Mouse (Mus musculus) gastrocnemius, postnatal 25 days (tissue): ENCODE results near the gene Gm27027. TPM values are rescaled to one million over a fixed set of nuclear protein-coding genes. Genes with fewer than 3 reads are reported as not detected.

Experiments
- DNase-seq: peaks from one replicate; pipeline ENCODE4 v3.0.0; 2022
- total RNA-seq, 2 experiments: library from RNA; stranded (reverse); gene quantifications; 1 replicate in 1 of 2; 2 replicates in 1 of 2; pipeline ENCODE4 v1.2.3; 2021

Gm27027 gene
- total RNA-seq, 2 experiments from 2014 or later, result not detected

- peak; percentile 39 for DNase-seq
These were observed 19.5 kb downstream of the Gm27027 start for GRCm38 (mm10) chr2:93976436-93977252.

GRCm38 (mm10) chr2:93975526-93976435 lies 20.4 kb downstream of the Gm27027 start:
- no peak for DNase-seq

DNA sequence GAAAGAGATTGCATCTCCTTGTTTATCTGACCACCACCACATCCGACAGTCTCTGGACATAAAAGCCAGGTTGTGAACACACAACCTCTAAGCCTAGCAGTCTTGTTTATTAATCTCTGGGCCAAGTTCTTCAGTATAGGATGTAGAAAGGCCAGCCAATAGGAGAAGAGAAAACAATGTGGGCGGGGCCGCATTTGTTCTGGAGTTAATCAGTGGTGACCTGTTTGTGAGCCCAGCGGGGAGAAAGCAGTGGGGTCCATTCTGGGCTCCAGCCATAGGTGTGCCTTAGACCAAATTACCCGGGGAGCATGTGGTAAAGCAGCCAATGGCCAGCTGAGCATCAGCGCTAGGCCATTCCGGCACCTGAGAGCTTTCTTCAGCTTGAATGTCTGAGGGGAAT lies 21.1 kb downstream of the Gm27027 start:
- no peak for DNase-seq

DNA sequence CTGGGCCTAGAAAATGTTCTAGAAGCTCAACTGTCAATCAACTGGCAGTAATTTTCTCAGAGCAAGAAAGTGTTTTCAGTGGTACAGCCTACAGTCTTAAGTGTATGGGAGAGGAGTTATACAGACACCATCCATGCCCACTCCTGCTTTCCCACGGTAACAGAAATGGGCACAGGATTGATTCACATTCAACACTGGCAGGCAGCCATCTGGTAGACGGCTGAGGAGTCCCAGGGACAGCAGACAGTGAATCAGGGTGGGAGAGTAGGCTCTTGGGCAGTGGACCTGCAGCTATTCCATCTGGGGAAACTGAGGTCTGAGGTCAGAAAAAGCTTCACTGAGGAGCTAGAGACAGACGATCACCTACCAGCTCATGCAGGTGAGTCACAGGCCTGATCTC lies 24.5 kb downstream of the Gm27027 start:
- no peak for DNase-seq

GRCm38 (mm10) chr2:93964494-93965160 lies 31.5 kb downstream of the Gm27027 start:
- DNase-seq, result no peak

- no peak for DNase-seq
These were observed 32.4 kb downstream of the Gm27027 start for GRCm38 (mm10) chr2:93963802-93964201.

DNA sequence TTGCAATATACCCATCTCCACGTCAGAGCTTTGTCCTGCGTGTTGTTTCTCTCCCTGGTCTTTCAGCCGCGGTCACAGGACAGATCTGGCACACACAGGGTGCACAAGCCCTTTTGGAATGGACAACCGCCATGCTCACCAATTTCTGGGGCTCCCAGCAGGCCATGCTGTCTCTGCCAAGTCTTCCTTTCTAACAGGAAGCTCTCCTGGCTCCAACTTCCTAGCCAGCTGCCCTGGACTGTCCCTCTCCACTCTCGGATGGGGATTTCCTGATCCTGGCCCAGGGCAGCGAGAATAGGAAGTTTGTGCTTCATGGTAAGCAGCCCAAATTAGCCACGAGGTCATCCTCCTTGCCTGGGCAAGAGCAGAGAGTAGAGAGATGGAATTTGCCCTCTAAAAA lies 34.4 kb downstream of the Gm27027 start:
- DNase-seq, result peak; percentile 44

GRCm38 (mm10) chr2:93959346-93959745 lies 36.8 kb downstream of the Gm27027 start:
- DNase-seq, result no peak

- no peak for DNase-seq
These were observed 37.9 kb downstream of the Gm27027 start for GRCm38 (mm10) chr2:93958216-93958615.

DNA sequence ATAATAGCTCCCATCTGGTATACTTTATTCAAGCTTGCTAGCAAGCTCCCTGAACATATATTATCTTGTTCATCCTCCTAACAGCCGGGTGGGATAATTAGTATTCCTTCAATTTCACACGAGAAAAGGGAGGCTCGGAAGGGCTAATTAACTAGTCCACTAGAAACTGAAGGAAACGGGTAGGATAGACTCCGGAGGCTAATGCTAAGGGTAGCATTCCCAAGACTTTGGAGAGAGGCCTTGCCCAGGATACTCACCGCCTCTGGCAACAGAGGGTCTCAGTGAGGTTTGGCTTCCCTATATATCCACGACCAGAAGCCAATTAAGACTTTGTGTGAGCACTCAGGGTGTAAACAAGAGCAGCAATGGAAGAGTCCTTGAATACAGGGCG lies 38.4 kb downstream of the Gm27027 start:
- no peak for DNase-seq

- DNase-seq, result peak; percentile 71
These were observed 39.0 kb downstream of the Gm27027 start, which contains the start of gene Gm13889 for GRCm38 (mm10) chr2:93956908-93957784. Gene Gm13889 (minus strand): TSS chr2:93957201.

- DNase-seq, result peak; percentile 36
These were observed 39.8 kb downstream of the Gm27027 start for GRCm38 (mm10) chr2:93956331-93956801.

DNA sequence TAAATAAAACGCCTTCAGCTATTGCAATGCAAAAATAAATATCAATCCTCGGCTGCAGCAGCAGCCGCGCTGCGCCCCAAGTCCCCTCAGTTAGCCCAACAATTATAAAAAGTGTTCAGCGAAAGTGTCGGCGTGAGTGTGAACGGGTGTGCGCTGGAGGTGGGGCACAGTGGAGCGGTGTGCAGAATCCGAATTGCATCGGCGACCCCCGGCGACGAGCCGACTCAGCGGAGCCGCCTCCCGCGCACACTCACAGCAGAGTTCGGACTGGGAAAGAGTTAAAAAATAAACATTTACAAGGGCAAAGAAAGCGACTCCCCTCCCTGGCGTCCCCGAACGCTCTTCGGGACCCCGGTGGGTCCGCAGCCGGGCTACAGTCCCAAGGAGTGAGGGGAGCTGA lies 40.3 kb downstream of the Gm27027 start:
- no peak for DNase-seq

DNA sequence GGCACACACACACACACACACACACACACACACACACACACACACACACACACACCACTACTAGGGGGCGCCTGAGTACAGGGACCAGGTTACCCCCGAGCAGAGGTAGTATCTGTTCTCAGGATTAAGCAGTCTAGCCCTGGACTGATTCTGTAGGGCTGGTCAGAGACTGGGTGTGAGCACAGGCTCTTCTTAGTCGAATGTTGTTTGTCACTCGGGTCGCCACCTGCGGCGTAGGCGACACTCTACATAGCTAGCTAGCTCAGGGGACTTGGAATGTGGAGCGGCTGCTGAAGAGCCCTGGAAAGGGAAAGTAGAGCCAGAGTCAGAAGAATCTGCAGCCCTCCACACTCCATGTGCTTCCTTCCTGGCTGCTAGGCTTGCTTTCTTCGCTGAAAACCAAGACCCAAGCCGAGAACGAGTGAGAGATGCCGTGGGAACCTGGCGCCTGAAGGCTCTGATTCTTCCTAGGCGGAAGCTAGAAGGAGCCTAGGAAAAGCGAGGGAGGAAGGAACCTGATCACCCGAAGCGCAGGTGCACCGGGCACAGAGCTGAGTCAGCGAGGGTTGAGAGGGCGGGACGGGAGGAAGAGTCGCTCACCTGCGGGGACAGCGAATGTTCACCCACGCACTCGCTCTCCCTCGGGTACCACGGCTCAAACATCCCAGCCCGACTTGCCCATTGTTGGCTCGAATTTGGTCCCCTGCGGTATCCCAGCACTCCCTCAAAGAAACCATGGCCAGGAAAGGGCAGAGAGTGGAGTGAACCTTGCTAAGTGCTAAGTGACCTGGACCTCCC lies 41.2 kb downstream of the Gm27027 start:
- DNase-seq, result no peak

- DNase-seq, result no peak
These were observed 42.4 kb downstream of the Gm27027 start for GRCm38 (mm10) chr2:93953726-93954125.

- DNase-seq, result no peak
These were observed 49.2 kb downstream of the Gm27027 start for GRCm38 (mm10) chr2:93946976-93947375.

- no peak for DNase-seq
These were observed 51.3 kb downstream of the Gm27027 start for GRCm38 (mm10) chr2:93944855-93945254.

DNA sequence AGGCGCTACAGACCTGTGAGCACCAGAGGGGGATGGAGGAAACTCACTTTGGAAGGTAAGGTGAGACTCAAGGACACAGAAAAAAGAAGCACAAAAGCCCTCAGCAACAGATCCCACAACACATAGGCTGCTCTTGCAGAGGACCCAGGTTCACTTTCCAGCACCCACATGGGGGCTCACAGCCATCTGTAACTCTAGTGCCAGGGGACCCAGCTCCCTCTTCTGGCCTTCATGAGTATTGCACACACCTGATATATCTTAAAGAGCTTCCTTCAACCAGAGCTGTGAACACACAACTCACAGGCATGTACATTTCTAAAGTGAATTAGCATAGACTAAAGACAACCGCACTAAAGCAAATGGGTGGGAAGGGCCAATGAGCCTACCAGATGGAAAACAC lies 52.1 kb downstream of the Gm27027 start:
- DNase-seq, result no peak

DNA sequence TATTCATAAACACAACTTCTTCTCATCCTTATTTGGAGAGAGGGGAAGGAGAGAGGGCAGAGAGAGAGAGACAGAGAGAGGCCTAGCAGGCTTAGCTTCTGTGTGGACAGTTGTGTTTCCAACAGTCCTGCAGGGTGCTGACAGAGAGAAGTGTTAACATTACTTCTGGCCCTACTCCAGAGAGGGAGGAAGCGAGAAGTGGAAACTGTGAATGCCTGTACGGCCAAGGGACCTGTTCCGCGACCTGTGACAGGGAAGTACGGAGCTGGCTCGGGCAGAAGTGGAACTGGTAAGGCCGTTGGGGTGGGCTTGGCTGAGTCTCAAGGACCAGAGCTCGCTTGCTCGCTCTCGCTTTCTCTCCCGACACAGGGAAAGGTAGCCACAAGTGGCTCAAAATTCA lies 54.5 kb downstream of the Gm27027 start:
- no peak for DNase-seq

DNA sequence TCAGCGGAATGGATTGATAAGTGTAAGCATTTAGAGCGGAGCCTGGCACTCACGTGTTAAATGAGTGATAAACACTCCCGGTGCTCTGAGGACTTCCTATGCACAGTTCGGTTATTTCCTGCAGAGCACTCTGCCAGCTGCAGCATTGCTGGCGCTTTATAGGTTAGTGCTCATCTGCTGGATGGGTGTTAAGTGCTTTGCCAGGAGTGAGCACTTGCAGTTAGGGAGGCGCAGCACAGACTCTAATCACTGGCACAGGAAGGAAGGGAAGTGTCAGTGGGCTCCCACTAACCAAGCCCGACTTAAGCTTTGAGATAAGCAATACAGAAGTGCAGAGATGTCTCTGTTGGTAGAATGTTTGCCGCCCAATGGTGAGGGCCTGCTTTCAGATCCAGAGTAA lies 57.6 kb downstream of the Gm27027 start:
- no peak for DNase-seq

DNA sequence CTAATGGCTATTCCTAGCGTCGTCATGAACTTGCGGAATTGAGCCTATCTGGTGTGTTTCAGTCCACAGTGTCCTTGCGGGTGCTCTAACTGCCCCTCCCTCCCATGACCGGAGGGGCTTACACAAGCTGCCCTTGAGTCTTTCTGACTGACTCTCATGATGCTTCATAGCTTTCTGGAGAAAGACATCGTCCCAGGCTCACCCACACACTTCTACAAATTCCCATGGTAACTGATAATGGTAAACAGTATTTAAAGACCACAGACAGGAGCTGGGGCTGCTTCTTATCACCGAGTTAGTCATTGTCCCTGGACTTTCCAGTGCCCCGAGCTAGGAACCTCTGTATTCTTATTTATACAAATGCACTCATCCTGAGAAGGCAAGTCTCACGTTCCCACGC lies 67.3 kb downstream of the Gm27027 start:
- no peak for DNase-seq
